Mouse (Mus musculus) brain, embryonic 14.5 days (tissue): ENCODE results near the gene Ankrd33.

Source experiments
- CTCF ChIP-seq: fragments of 200-500 bp; IDR thresholded peaks from 2 replicates; pipeline ENCODE4 v1.5.1; 2012; ENCODE audit warnings: inconsistent platforms, mild to moderate bottlenecking, moderate library complexity, borderline replicate concordance; ENCODE audit not compliant: insufficient read depth, insufficient read length; ENCODE audit errors: extremely low read depth
- POLR2A ChIP-seq: fragments of 200-500 bp; IDR thresholded peaks from 2 replicates; pipeline ENCODE4 v1.6.1; 2012; ENCODE audit warnings: mild to moderate bottlenecking, inconsistent platforms, borderline replicate concordance; ENCODE audit not compliant: poor library complexity, insufficient read depth, insufficient read length, severe bottlenecking; ENCODE audit errors: extremely low read depth

DNA sequence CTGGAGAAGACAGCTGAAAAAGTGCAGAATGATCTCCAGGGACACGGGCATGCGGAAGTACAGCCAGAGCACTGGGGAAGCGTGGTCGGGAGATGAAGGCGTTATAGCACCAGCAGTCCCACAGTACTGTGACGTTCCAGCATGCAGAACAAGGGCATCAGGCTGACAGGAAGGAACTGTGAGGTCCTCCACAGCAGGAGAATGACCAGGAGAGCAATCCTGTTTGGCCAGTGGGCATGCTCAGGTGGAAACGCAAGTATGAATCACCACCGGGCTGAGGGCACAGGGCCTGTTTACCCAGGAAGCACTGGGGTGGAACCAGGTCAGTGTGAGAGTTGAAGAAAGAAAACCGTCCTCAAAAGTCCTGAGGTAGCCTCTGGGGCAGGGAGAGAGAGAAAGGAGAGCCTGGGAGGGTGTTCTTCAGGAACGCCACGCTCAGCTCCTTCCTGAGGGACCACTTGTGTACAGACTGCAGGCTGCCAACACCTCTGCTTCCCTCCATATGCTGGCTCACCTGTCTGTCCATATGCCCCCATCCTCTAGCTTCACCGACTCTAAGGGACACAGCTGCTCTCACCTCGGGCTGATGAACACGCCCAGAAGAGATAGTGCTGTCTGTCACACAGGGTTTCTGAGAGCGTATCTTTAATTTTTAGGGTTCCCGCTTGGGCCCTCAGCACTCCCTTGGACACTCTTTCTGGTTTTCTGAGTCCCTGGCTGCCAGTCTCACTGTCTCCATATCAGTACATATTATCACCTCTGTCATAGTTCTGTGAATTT is 50.3 kb downstream of the Ankrd33 start:
- no peak for TF ChIP-seq CTCF
- TF ChIP-seq POLR2A, result no peak
